Mouse (Mus musculus) frontal cortex, postnatal 25 days (tissue): ENCODE results near the gene Cisd3.
A peak's percentile ranks its signal among the peaks of the same experiment; 100 is the strongest.
"Not testable (repeated sequence)": the region's sequence is repeated elsewhere in the genome, so short reads cannot be mapped to it uniquely, and the experiment has no call there.

Experiments
- DNase-seq, 2 experiments: peaks; one replicate each; pipeline ENCODE4 v3.0.0; 2022; ENCODE audit warnings: low spot score in 2 of 2

Cisd3 gene

GRCm38 (mm10) chr11:97686322-97686908, 789 bp downstream of the Cisd3 start:
- no peak for DNase-seq

- DNase-seq = no peak
Observed at GRCm38 (mm10) chr11:97687061-97687460, 1.4 kb downstream of the Cisd3 start.

- peak in 1 of 2 experiments; percentile 47 for DNase-seq
Observed at GRCm38 (mm10) chr11:97689861-97690260, 4.2 kb downstream of the Cisd3 start.

GRCm38 (mm10) chr11:97694435-97694834, 8.8 kb downstream of the Cisd3 start:
- DNase-seq = no peak

GRCm38 (mm10) chr11:97694921-97695711, 9.5 kb downstream of the Cisd3 start:
- DNase-seq = no peak

- DNase-seq = no peak
Observed at GRCm38 (mm10) chr11:97695712-97696401, 10.2 kb downstream of the Cisd3 start.

- DNase-seq = no peak
Observed at GRCm38 (mm10) chr11:97696669-97697068, 11.0 kb downstream of the Cisd3 start.

- DNase-seq = no peak
Observed at GRCm38 (mm10) chr11:97697199-97697890, 11.7 kb downstream of the Cisd3 start.

- no peak for DNase-seq
Observed at GRCm38 (mm10) chr11:97697891-97698529, 12.4 kb downstream of the Cisd3 start.

- no peak for DNase-seq
Observed at GRCm38 (mm10) chr11:97698741-97699611, 13.3 kb downstream of the Cisd3 start.

- DNase-seq = peak; percentile 61 to 73
Observed at GRCm38 (mm10) chr11:97699626-97700002, 14.0 kb downstream of the Cisd3 start.

GRCm38 (mm10) chr11:97700003-97700745, 14.5 kb downstream of the Cisd3 start, which contains the start of gene Pcgf2:
Gene Pcgf2 (minus strand): TSS chr11:97700497.
- peak; percentile 46 to 50 for DNase-seq

GRCm38 (mm10) chr11:97700746-97701580, 15.3 kb downstream of the Cisd3 start:
- no peak for DNase-seq

- no peak for DNase-seq
Observed at GRCm38 (mm10) chr11:97701581-97702392, 16.2 kb downstream of the Cisd3 start.

GRCm38 (mm10) chr11:97702393-97702745, 16.7 kb downstream of the Cisd3 start:
- peak; percentile 88 to 93 for DNase-seq

- DNase-seq = peak; percentile 99 to 100
Observed at GRCm38 (mm10) chr11:97703039-97703826, 17.6 kb downstream of the Cisd3 start, which contains the start of gene Psmb3. Gene Psmb3 (plus strand): TSS chr11:97703399.

- not testable (repeated sequence) for DNase-seq
Observed at GRCm38 (mm10) chr11:97710067-97710466, 24.4 kb downstream of the Cisd3 start.
